Mouse (Mus musculus) embryo, embryonic 9.5 days (tissue): ENCODE data around the gene Klhl29.

Experiments
- DNase-seq: peaks from one replicate; pipeline ENCODE4 v3.0.0-alpha.2; 2017; ENCODE audit errors: extremely low spot score

Gene Klhl29

GRCm38 (mm10) chr12:5029035-5029434 is 346.4 kb downstream of the Klhl29 start:
- DNase-seq = no peak
